Mouse (Mus musculus) gastrocnemius, adult 8-10 months (tissue): ENCODE results near the gene Kcp. TPM values are rescaled to one million over a fixed set of nuclear protein-coding genes. Genes with fewer than 3 reads are reported as not detected.

Experiments used
- total RNA-seq, 4 experiments: library from RNA; stranded (reverse); gene quantifications; 2 replicates each; pipeline ENCODE4 v1.2.4; 2022

Kcp gene
- total RNA-seq, 4 experiments from 2014 or later, result 2.2 to 6.0 (median 4.4) TPM

Other genes starting within 250 kb of the Kcp start
- 1 to 10 TPM; 2.8 to 3.9 (median 3.3) TPM for gene Hilpda, start 235.5 kb downstream of the Kcp start, total RNA-seq
- not detected for gene Fam71f2, start 228.4 kb downstream of the Kcp start, total RNA-seq
- not detected for gene Fam71f1, start 188.8 kb downstream of the Kcp start, total RNA-seq
- gene Calu, start 159.9 kb downstream of the Kcp start, total RNA-seq, result 10 to 100 TPM; 66.3 to 77.3 (median 75.0) TPM
- gene Opn1sw, start 119.5 kb downstream of the Kcp start, total RNA-seq, result under 1 TPM in 3 of 4 experiments, not detected in 1; 0.24 to 0.43 (median 0.31) TPM
- gene Ccdc136, start 111.6 kb downstream of the Kcp start, total RNA-seq, result 10 to 100 TPM in 2 of 4 experiments, 1 to 10 TPM in 2; 9.0 to 12.0 (median 10.2) TPM
- 100 to 1,000 TPM; 357 to 417 (median 381) TPM for gene Flnc, start 74.7 kb downstream of the Kcp start, total RNA-seq
- gene Atp6v1f, start 40.2 kb downstream of the Kcp start, total RNA-seq, result 100 to 1,000 TPM; 116 to 127 (median 122) TPM
- gene Atp6v1fnb, start 36.5 kb downstream of the Kcp start, total RNA-seq, result not detected
- 1 to 10 TPM; 1.0 to 3.1 (median 1.7) TPM for gene Irf5, start 18.7 kb upstream of the Kcp start, total RNA-seq
- gene Tnpo3, start 101.9 kb upstream of the Kcp start, total RNA-seq, result 10 to 100 TPM; 32.7 to 36.9 (median 35.4) TPM
- 1 to 10 TPM; 1.7 to 2.7 (median 2.5) TPM for gene Tspan33, start 186.3 kb upstream of the Kcp start, total RNA-seq
- gene Smo, start 227.6 kb upstream of the Kcp start, total RNA-seq, result 1 to 10 TPM; 1.7 to 3.1 (median 2.4) TPM